Mouse (Mus musculus): ENCODE data around the gene Lcp1. TPM values are rescaled to one million over a fixed set of nuclear protein-coding genes. Genes with fewer than 3 reads are reported as not detected.

Lcp1 gene
- polyA plus RNA-seq, 1 experiment from 2014 or later = 8.3 TPM

- 21% methylated on average over 9 of the region's 9 CpGs for WGBS
- peak; percentile 87 for ATAC-seq (ENCODE audit: low read depth)
Observed at GRCm38 (mm10) chr14:75235955-75236635, 105.2 kb downstream of the Lcp1 start.

GRCm38 (mm10) chr14:75236636-75237003 lies 105.7 kb downstream of the Lcp1 start:
- no peak overlapping the region for H3K9ac ChIP-seq (replicated peaks; ENCODE audit: low read depth, low read length)
- no peak for ATAC-seq (ENCODE audit: low read depth)
- no peaks in the 10 kb centered on the region for H3K9me3 ChIP-seq (ENCODE audit: control insufficient read depth, low read length)
- H3K27ac ChIP-seq (ENCODE audit: low read depth, low read length) = 0 out of 2 replicates have a peak overlapping the region, but pooled peaks have one; percentile 8
- no peaks in the 10 kb centered on the region for H3K27me3 ChIP-seq (ENCODE audit: control insufficient read depth, insufficient read depth, low read length)
- no peaks in the 10 kb centered on the region for H3K36me3 ChIP-seq (ENCODE audit: control insufficient read depth, insufficient read depth, low read length)
- 60% methylated on average over 4 of the region's 4 CpGs for WGBS
- H3K4me2 ChIP-seq (ENCODE audit: low read depth, low read length) = no peak overlapping the region
- H3K4me1 ChIP-seq (ENCODE audit: control insufficient read depth, insufficient read depth, low read length) = peaks cover 5% of the 10 kb centered on the region; the same call in 1 of the 2 replicates
- H3K4me3 ChIP-seq (ENCODE audit: low read depth, low read length) = no peak overlapping the region

More at GRCm38 (mm10) chr14:75235955-75236635, 105.2 kb downstream of the Lcp1 start:
- peak overlapping the region; percentile 24; the same call in 1 of the 2 replicates for H3K4me2 ChIP-seq (ENCODE audit: low read depth, low read length)
- no peak overlapping the region for H3K4me3 ChIP-seq (ENCODE audit: low read depth, low read length)
- H3K9me3 ChIP-seq (ENCODE audit: control insufficient read depth, low read length) = no peaks in the 10 kb centered on the region
- no peaks in the 10 kb centered on the region for H3K36me3 ChIP-seq (ENCODE audit: control insufficient read depth, insufficient read depth, low read length)
- 0 out of 2 replicates have a peak overlapping the region, but pooled peaks have one; percentile 8 for H3K27ac ChIP-seq (ENCODE audit: low read depth, low read length)
- H3K27me3 ChIP-seq (ENCODE audit: control insufficient read depth, insufficient read depth, low read length) = no peaks in the 10 kb centered on the region
- H3K4me1 ChIP-seq (ENCODE audit: control insufficient read depth, insufficient read depth, low read length) = peaks cover 5% of the 10 kb centered on the region; the same call in 1 of the 2 replicates
- H3K9ac ChIP-seq (replicated peaks; ENCODE audit: low read depth, low read length) = no peak overlapping the region

- no peak overlapping the region for H3K4me3 ChIP-seq (ENCODE audit: low read depth, low read length)
- no peak overlapping the region for H3K9ac ChIP-seq (replicated peaks; ENCODE audit: low read depth, low read length)
- H3K4me2 ChIP-seq (ENCODE audit: low read depth, low read length) = no peak overlapping the region
- 67% methylated on average over 8 of the region's 8 CpGs for WGBS
- no peak overlapping the region for H3K27ac ChIP-seq (ENCODE audit: low read depth, low read length)
- no peaks in the 10 kb centered on the region for H3K36me3 ChIP-seq (ENCODE audit: control insufficient read depth, insufficient read depth, low read length)
- ATAC-seq (ENCODE audit: low read depth) = no peak
- peaks cover 5% of the 10 kb centered on the region; the same call in 1 of the 2 replicates for H3K4me1 ChIP-seq (ENCODE audit: control insufficient read depth, insufficient read depth, low read length)
- no peaks in the 10 kb centered on the region for H3K9me3 ChIP-seq (ENCODE audit: control insufficient read depth, low read length)
- H3K27me3 ChIP-seq (ENCODE audit: control insufficient read depth, insufficient read depth, low read length) = no peaks in the 10 kb centered on the region
Observed at GRCm38 (mm10) chr14:75237096-75237495, 106.2 kb downstream of the Lcp1 start.

GRCm38 (mm10) chr14:75238054-75238692 lies 107.3 kb downstream of the Lcp1 start:
- no peak overlapping the region for H3K27ac ChIP-seq (ENCODE audit: low read depth, low read length)
- H3K4me1 ChIP-seq (ENCODE audit: control insufficient read depth, insufficient read depth, low read length) = peaks cover 5% of the 10 kb centered on the region; the same call in 1 of the 2 replicates
- 95% methylated on average over 6 of the region's 6 CpGs for WGBS
- H3K36me3 ChIP-seq (ENCODE audit: control insufficient read depth, insufficient read depth, low read length) = no peaks in the 10 kb centered on the region
- no peak overlapping the region for H3K4me3 ChIP-seq (ENCODE audit: low read depth, low read length)
- no peaks in the 10 kb centered on the region for H3K9me3 ChIP-seq (ENCODE audit: control insufficient read depth, low read length)
- ATAC-seq (ENCODE audit: low read depth) = no peak
- no peak overlapping the region for H3K4me2 ChIP-seq (ENCODE audit: low read depth, low read length)
- no peak overlapping the region for H3K9ac ChIP-seq (replicated peaks; ENCODE audit: low read depth, low read length)
- H3K27me3 ChIP-seq (ENCODE audit: control insufficient read depth, insufficient read depth, low read length) = no peaks in the 10 kb centered on the region

GRCm38 (mm10) chr14:75242087-75242486 lies 111.2 kb downstream of the Lcp1 start, which contains the start of gene Cpb2:
Cpb2 (plus strand) TSS chr14:75242287.
- Histone ChIP-seq H3K4me1 (ENCODE audit: control insufficient read depth, insufficient read depth, low read length) (no peaks in the 10 kb centered on the region), H3K27me3 (ENCODE audit: control insufficient read depth, insufficient read depth, low read length) (no peaks in the 10 kb centered on the region), H3K4me3 (ENCODE audit: low read depth, low read length) (no peak within 1 kb of the TSS), H3K9me3 (ENCODE audit: control insufficient read depth, low read length) (no peaks in the 10 kb centered on the region), H3K9ac (replicated peaks; ENCODE audit: low read depth, low read length) (no peak within 1 kb of the TSS), H3K27ac (ENCODE audit: low read depth, low read length) (no peak within 1 kb of the TSS), H3K36me3 (ENCODE audit: control insufficient read depth, insufficient read depth, low read length) (no peaks in the 10 kb centered on the region), H3K4me2 (ENCODE audit: low read depth, low read length) (no peak within 1 kb of the TSS)
- no peak for ATAC-seq (ENCODE audit: low read depth)
- WGBS = 91% methylated on average over 5 of the region's 5 CpGs

- WGBS = 86% methylated on average over 11 of the region's 11 CpGs
- no peaks in the 10 kb centered on the region for H3K27me3 ChIP-seq (ENCODE audit: control insufficient read depth, insufficient read depth, low read length)
- H3K36me3 ChIP-seq (ENCODE audit: control insufficient read depth, insufficient read depth, low read length) = no peaks in the 10 kb centered on the region
- no peaks in the 10 kb centered on the region for H3K9me3 ChIP-seq (ENCODE audit: control insufficient read depth, low read length)
- H3K4me1 ChIP-seq (ENCODE audit: control insufficient read depth, insufficient read depth, low read length) = no peaks in the 10 kb centered on the region
- H3K4me3 ChIP-seq (ENCODE audit: low read depth, low read length) = no peak overlapping the region
- H3K9ac ChIP-seq (replicated peaks; ENCODE audit: low read depth, low read length) = no peak overlapping the region
- H3K27ac ChIP-seq (ENCODE audit: low read depth, low read length) = no peak overlapping the region
- H3K4me2 ChIP-seq (ENCODE audit: low read depth, low read length) = no peak overlapping the region
- ATAC-seq (ENCODE audit: low read depth) = no peak
Observed at GRCm38 (mm10) chr14:75246024-75247000, 115.4 kb downstream of the Lcp1 start.

- H3K36me3 ChIP-seq (ENCODE audit: control insufficient read depth, insufficient read depth, low read length) = no peaks in the 10 kb centered on the region
- no peak overlapping the region for H3K4me3 ChIP-seq (ENCODE audit: low read depth, low read length)
- H3K4me2 ChIP-seq (ENCODE audit: low read depth, low read length) = no peak overlapping the region
- H3K9me3 ChIP-seq (ENCODE audit: control insufficient read depth, low read length) = no peaks in the 10 kb centered on the region
- no peaks in the 10 kb centered on the region for H3K27me3 ChIP-seq (ENCODE audit: control insufficient read depth, insufficient read depth, low read length)
- H3K27ac ChIP-seq (ENCODE audit: low read depth, low read length) = no peak overlapping the region
- 87% methylated on average over 3 of the region's 3 CpGs for WGBS
- H3K9ac ChIP-seq (replicated peaks; ENCODE audit: low read depth, low read length) = no peak overlapping the region
- H3K4me1 ChIP-seq (ENCODE audit: control insufficient read depth, insufficient read depth, low read length) = no peaks in the 10 kb centered on the region
- ATAC-seq (ENCODE audit: low read depth) = no peak
Observed at GRCm38 (mm10) chr14:75250432-75250831, 119.5 kb downstream of the Lcp1 start.

GRCm38 (mm10) chr14:75256521-75256920 lies 125.6 kb downstream of the Lcp1 start:
- ATAC-seq (ENCODE audit: low read depth) = no peak
- no peaks in the 10 kb centered on the region for H3K4me1 ChIP-seq (ENCODE audit: control insufficient read depth, insufficient read depth, low read length)
- no peak overlapping the region for H3K27ac ChIP-seq (ENCODE audit: low read depth, low read length)
- 55% methylated on average over 5 of the region's 5 CpGs for WGBS
- H3K36me3 ChIP-seq (ENCODE audit: control insufficient read depth, insufficient read depth, low read length) = no peaks in the 10 kb centered on the region
- H3K27me3 ChIP-seq (ENCODE audit: control insufficient read depth, insufficient read depth, low read length) = no peaks in the 10 kb centered on the region
- H3K9ac ChIP-seq (replicated peaks; ENCODE audit: low read depth, low read length) = no peak overlapping the region
- no peaks in the 10 kb centered on the region for H3K9me3 ChIP-seq (ENCODE audit: control insufficient read depth, low read length)
- no peak overlapping the region for H3K4me2 ChIP-seq (ENCODE audit: low read depth, low read length)
- no peak overlapping the region for H3K4me3 ChIP-seq (ENCODE audit: low read depth, low read length)
